Mouse (Mus musculus): Measurements from ENCODE around the gene St14. TPM values are rescaled to one million over a fixed set of nuclear protein-coding genes. Genes with fewer than 3 reads are reported as not detected.

The St14 gene
- total and polyA plus RNA-seq, 3 experiments, result 0.08 to 0.19 TPM; not detected in 1

GRCm38 (mm10) chr9:31108464-31108863 lies 23.2 kb downstream of the St14 start:
- Histone ChIP-seq H3K36me3 (ENCODE audit: control insufficient read depth in 1 of 2, insufficient read depth in 2 of 2, low read length in 2 of 2) (no peaks in the 10 kb centered on the region), H3K9me3 (replicated peaks; ENCODE audit: insufficient read depth, low read length) (no peaks in the 10 kb centered on the region), H3K9ac (ENCODE audit: control insufficient read depth, low read depth, low read length, poor library complexity, severe bottlenecking) (no peak overlapping the region), H3K4me1 (ENCODE audit: control insufficient read depth in 1 of 2, insufficient read depth in 2 of 2, low read length in 2 of 2) (no peaks in the 10 kb centered on the region), H3K4me3 (ENCODE audit: control insufficient read depth in 1 of 2, insufficient read depth in 1 of 2, low read depth in 2 of 2, low read length in 2 of 2) (no peak overlapping the region), H3K27me3 (ENCODE audit: control insufficient read depth in 1 of 2, insufficient read depth in 2 of 2, low read length in 2 of 2) (peaks cover 0 to 8% of the 10 kb centered on the region in 2 experiments; a peak in 3 of 4 replicates), H3K27ac (ENCODE audit: control insufficient read depth, low read depth, low read length) (no peak overlapping the region), H3K79me2 (ENCODE audit: control insufficient read depth, insufficient read depth, low read length, poor library complexity) (no peaks in the 10 kb centered on the region)
- no peak for DNase-seq (ENCODE audit: low read depth, low spot score)
- TF ChIP-seq MAFK (IDR thresholded peaks at IDR 0.05; ENCODE audit: borderline replicate concordance, low read depth, low read length) (no peak), ZMIZ1 (IDR thresholded peaks at IDR 0.05; ENCODE audit: low read depth, low read length) (no peak), POLR2AphosphoS2 (IDR thresholded peaks at IDR 0.05; ENCODE audit: low read length) (no peak), NRF1 (IDR thresholded peaks at IDR 0.05; ENCODE audit: insufficient read depth, low read depth, low read length, poor library complexity, severe bottlenecking) (no peak), MEF2A (IDR thresholded peaks at IDR 0.05; ENCODE audit: extremely low read depth, insufficient replicate concordance, low read depth, low read length, poor library complexity, severe bottlenecking) (no peak), CHD2 (IDR thresholded peaks at IDR 0.05; ENCODE audit: low read length) (no peak), SIN3A (IDR thresholded peaks at IDR 0.05; ENCODE audit: low read length) (no peak), MXI1 (IDR thresholded peaks at IDR 0.05; ENCODE audit: low read depth, low read length) (no peak), TBP (IDR thresholded peaks at IDR 0.05; ENCODE audit: low read depth, low read length) (no peak), RCOR1 (IDR thresholded peaks at IDR 0.05; ENCODE audit: low read depth, low read length) (no peak), ZKSCAN1 (IDR thresholded peaks at IDR 0.05; ENCODE audit: low read depth, low read length) (no peak)

DNA sequence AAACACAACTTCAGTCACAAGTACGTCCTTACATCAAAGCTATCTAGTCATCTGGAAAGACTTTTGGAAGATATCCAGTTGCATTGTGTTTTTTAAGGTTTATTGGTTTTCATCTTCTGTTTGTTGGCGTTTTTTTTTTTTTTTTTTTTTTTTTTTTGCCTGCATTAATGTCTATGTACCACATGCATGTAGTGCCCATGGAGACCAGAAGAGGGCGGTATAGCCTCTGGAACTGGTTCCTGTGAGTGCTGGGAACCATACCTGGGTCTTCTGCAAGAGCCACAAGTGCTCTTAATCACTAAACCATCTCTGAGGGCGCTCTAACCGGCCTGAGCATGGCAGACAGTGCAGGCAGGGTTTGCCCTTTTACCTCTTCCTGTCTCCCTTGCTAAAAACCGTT lies 33.5 kb downstream of the St14 start:
- DNase-seq (ENCODE audit: low read depth, low spot score), result peak; percentile 35
- Histone ChIP-seq H3K36me3 (ENCODE audit: control insufficient read depth in 1 of 2, insufficient read depth in 2 of 2, low read length in 2 of 2) (no peaks in the 10 kb centered on the region), H3K4me3 (ENCODE audit: control insufficient read depth in 1 of 2, insufficient read depth in 1 of 2, low read depth in 2 of 2, low read length in 2 of 2) (no peak overlapping the region), H3K9ac (ENCODE audit: control insufficient read depth, low read depth, low read length, poor library complexity, severe bottlenecking) (no peak overlapping the region), H3K27ac (ENCODE audit: control insufficient read depth, low read depth, low read length) (no peak overlapping the region), H3K4me1 (ENCODE audit: control insufficient read depth in 1 of 2, insufficient read depth in 2 of 2, low read length in 2 of 2) (no peaks in the 10 kb centered on the region), H3K79me2 (ENCODE audit: control insufficient read depth, insufficient read depth, low read length, poor library complexity) (no peaks in the 10 kb centered on the region), H3K27me3 (ENCODE audit: control insufficient read depth in 1 of 2, insufficient read depth in 2 of 2, low read length in 2 of 2) (no peaks in the 10 kb centered on the region), H3K9me3 (replicated peaks; ENCODE audit: insufficient read depth, low read length) (no peaks in the 10 kb centered on the region)
- TF ChIP-seq POLR2A (IDR thresholded peaks at IDR 0.05; ENCODE audit: control insufficient read depth in 1 of 2, insufficient read depth in 1 of 2, low read depth in 1 of 2, low read length in 2 of 2, poor library complexity in 1 of 2), result no peak
- no peak for TF ChIP-seq GABPA (IDR thresholded peaks at IDR 0.05; ENCODE audit: low read depth, low read length)
- no peak for TF ChIP-seq MAX (IDR thresholded peaks at IDR 0.05; ENCODE audit: low read length)
- peak; percentile 29; the same call in 1 of the 2 replicates for TF ChIP-seq SMC3 (IDR thresholded peaks at IDR 0.05; ENCODE audit: low read depth, low read length)
- TF ChIP-seq MEF2A (IDR thresholded peaks at IDR 0.05; ENCODE audit: extremely low read depth, insufficient replicate concordance, low read depth, low read length, poor library complexity, severe bottlenecking), result no peak
- no peak for TF ChIP-seq ELF1 (IDR thresholded peaks at IDR 0.05; ENCODE audit: low read depth, low read length)
- no peak for TF ChIP-seq TAL1 (IDR thresholded peaks at IDR 0.05; ENCODE audit: low read length)
- TF ChIP-seq E2F4 (IDR thresholded peaks at IDR 0.05; ENCODE audit: borderline replicate concordance, low read depth, low read length), result no peak
- no peak for TF ChIP-seq TBP (IDR thresholded peaks at IDR 0.05; ENCODE audit: low read depth, low read length)
- no peak for TF ChIP-seq CHD1 (IDR thresholded peaks at IDR 0.05; ENCODE audit: low read depth, low read length)
- peak; percentile 35 to 43 (median 36); a peak in 5 of 6 replicates for TF ChIP-seq CTCF (IDR thresholded peaks at IDR 0.05 in 2 of 3, conservative IDR thresholded peaks at IDR 0.05 in 1 of 3; ENCODE audit: control insufficient read depth in 1 of 3, insufficient read depth in 1 of 3, low read depth in 2 of 3, low read length in 3 of 3, poor library complexity in 1 of 3, severe bottlenecking in 1 of 3)
- TF ChIP-seq ZMIZ1 (IDR thresholded peaks at IDR 0.05; ENCODE audit: low read depth, low read length), result no peak
- 0 out of 2 replicates have a peak, but pooled peaks have one; percentile 17 for TF ChIP-seq ZC3H11A (IDR thresholded peaks at IDR 0.05; ENCODE audit: low read depth, low read length)
- no peak for TF ChIP-seq MXI1 (IDR thresholded peaks at IDR 0.05; ENCODE audit: low read depth, low read length)
- TF ChIP-seq RCOR1 (IDR thresholded peaks at IDR 0.05; ENCODE audit: low read depth, low read length), result no peak
- TF ChIP-seq MAFK (IDR thresholded peaks at IDR 0.05; ENCODE audit: borderline replicate concordance, low read depth, low read length), result no peak
- peak; percentile 40 for TF ChIP-seq RAD21 (IDR thresholded peaks at IDR 0.05; ENCODE audit: low read depth, low read length)
- TF ChIP-seq ETS1 (IDR thresholded peaks at IDR 0.05; ENCODE audit: low read depth, low read length), result no peak
- no peak for TF ChIP-seq EP300 (IDR thresholded peaks at IDR 0.05; ENCODE audit: low read depth in 1 of 2, low read length in 2 of 2)
- TF ChIP-seq KAT2A (conservative IDR thresholded peaks at IDR 0.05; ENCODE audit: low read depth, low read length), result no peak
- no peak for TF ChIP-seq TCF12 (IDR thresholded peaks at IDR 0.05; ENCODE audit: low read depth, low read length)
- TF ChIP-seq GATA1 (IDR thresholded peaks at IDR 0.05; ENCODE audit: low read depth, low read length), result no peak
- TF ChIP-seq ZNF384 (IDR thresholded peaks at IDR 0.05; ENCODE audit: low read depth, low read length), result peak; percentile 87

Data from MEL (cell line).